Mouse (Mus musculus): ENCODE results near the gene Svip.

The Svip gene

DNA sequence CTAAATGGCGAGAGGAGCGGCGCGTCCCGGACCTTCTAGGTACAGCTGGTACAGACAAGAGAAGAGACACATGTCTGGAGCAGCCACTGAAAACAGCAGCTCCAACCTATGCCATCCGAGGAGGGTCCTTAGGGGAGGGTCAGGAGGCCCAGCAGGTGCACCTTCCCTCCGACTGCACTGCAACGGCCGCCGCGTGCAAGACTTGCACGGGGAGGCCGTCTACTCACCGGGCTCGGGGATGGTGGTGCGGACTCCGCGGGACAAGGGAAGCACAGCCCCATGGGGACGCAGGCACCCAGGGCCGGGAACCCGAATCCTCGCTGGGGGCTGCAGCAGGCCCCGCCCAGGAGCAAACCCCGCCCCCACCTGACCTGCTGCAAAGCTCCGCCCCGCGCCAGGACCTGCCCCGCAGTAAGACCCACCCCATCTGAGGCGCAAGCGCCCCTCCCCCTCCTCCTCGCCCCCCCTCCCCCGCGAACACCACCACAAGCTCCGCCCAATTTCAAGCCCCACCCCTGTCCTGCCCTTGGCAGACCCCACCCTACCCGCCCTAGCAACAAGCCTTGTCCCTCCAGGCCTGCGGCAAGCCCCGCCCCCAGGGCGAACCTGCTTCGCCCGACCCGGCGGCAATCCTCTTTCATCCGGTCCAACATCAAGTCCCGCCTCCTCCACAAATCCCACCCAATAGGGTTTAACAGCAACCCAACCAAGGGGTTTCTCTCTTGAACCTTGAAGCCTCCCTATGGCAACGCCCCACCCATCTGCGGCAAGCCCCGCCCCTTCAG is at the start of gene Svip:
Gene Svip, minus strand, starts transcription at position 508 of the 785 bp plus-strand sequence.
- peak; percentile 86 for DNase-seq (ENCODE audit: low spot score)

DNA sequence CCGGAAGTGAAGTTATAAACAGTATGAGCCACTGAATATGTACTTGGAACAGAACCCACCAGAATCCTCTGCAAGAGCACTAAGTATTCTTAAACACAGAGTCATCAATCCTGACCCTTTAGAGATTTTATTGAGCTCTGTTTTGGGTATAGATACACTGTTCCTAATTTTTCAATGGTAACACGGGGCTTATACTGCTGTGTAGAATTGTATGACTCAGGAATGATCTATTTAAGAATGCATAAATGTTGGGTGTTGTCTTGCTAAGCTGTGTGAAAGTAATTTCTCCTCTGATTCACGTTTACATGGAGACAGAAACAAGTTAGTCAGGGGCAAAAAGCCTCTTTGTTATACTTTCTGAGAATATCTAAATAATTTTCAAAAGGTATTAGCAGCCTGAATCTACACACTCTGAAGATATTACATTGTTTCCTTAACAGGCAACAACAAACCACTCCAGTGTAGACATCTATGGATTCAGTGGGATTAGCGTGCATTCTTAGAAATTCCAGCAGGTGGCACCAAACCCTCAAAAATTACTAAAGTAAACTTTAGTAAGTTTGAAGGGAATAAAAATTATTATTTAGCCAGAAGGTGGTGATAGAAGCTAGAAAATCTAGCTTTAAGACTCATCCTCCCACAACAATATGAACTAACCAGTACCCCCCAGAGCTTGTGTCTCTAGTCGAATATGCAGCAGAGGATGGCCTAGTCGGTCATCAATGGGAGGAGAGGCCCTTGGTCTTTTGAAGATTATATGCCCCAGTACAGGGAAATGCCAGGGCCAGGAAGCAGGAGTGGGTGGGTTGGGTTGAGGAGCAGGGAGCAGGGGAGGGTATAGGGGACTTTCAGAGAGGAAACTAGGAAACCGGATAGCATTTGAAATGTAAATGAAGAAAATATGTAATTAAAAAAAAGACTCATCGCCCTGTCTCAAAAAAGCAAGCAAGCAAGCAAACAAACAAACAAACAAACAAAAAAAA is 32.1 kb upstream of the Svip start:
- DNase-seq (ENCODE audit: low spot score) = no peak

DNA sequence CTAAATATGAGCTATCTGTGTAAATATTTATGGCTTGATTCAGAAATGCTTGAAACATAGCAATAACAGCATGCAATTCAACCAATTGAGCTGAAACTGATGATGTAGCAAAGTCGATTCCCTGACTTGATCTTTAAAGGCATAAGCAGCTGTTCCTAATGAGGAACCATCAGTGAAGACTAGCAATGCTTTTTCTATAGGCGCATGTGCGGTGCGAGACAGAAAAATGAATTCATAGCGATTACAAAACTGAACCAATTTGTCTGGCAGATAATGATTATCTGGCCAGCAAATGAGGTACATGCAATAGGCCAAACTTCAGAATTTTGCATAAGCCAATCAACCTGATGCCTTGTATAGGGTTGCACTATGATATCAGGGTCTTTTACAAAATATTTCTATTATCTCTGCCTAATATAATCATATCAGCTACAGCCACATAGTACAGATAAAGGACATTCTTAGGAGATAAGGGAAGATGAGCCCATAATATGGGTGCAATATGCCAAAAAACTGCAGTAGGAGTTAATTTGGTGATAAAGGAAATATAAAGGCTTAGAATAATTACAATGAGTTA is 18.3 kb upstream of the Svip start:
- DNase-seq (ENCODE audit: low spot score) = no peak

DNA sequence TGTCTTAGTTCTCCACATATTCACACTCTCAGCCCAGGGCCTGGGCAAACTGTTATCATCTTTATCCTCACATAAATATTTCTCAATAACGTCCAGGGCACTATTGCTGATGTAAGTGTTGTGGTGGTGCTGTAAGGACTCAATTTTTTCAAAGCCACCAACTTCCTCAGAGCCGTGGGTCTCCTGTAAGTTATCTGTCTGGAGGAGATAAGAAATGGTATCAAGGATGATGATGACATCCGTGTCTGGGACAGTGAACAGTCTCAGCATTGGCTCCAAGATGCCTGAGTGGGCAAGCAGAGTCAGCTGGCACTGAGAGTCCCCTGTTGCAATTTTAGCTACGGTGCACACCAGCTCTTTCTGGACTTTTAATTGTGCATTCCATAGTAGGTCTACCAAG is 16.2 kb upstream of the Svip start:
- DNase-seq (ENCODE audit: low spot score) = no peak

DNA sequence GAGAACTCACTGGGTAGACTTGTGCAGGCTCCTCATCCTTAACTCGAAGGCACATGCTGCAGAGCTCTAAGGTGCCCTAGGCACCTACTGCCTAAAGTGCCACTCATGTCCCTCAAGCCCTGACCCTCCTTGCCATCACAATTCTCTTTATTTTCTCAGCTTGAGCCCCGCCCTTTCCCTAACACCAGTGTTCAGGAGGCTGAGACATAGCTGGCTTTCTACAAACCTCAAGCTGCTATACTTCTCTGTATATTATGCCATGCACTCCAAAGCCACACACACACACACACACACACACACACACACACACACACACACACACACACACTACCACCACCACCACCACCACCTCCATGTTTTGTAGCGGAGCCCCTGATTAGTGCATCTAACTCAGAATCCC is 9.8 kb upstream of the Svip start, which contains the start of gene 1700015G11Rik:
Gene 1700015G11Rik, minus strand, starts transcription at position 101 of the 400 bp plus-strand sequence.
- no peak for DNase-seq (ENCODE audit: low spot score)

DNA sequence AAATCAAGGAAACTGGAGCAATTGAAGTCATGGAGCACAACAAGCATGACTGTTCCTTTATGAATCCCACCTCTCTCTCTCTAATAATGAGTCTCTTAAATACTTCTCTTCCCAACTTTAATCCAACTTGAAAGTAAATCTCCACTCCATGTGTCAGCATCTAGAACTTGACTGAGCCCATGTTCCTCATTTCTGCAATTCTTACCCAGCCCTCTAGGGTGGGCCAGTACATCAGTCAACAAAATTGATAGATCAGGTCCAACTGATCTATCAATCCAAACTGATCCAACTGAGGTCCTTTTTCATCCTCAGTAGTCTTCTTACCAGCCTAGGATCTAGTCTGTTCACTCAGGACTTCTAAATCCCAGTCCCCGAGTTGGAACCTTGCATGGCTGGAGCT is 9.4 kb upstream of the Svip start:
- no peak for DNase-seq (ENCODE audit: low spot score)

DNA sequence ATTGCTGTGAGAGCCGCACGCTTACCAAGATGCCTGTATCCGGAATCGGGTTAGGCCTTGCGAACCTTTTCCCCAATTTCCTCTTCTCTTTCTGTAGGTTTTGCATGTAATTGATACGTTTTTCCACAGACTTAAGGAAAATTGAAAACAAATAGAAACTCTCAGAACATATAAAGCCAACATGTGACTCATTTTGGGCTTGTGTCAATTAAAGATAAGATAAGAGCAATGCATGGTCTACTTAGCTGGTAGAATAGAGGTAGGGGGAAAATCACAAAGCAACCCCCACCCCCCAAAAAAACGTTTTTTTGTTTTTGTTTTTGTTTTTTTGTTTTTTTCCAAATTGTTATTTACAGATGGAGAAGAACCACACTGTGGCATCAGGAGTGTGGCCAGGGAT is 7.6 kb upstream of the Svip start:
- no peak for DNase-seq (ENCODE audit: low spot score)

DNA sequence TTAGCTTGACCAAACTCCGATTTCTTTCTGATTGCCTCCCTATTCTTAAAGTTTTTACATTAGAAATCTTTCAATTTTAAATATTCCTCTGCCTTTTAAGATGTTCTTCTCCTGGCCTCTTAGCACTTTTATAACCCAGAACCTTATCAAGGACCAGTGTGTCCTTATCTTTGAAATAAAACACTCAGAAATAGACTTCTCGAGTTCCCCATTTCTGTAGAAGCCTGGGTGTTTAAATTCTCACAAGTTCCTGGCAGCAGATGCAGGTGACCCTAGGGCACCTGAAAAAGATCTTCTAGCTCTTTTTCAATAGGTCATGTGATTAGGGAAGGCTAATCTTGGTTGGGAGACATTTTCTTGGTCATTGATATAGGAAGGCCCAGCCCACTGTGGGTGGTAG is 1.3 kb upstream of the Svip start:
- DNase-seq (ENCODE audit: low spot score) = no peak

DNA sequence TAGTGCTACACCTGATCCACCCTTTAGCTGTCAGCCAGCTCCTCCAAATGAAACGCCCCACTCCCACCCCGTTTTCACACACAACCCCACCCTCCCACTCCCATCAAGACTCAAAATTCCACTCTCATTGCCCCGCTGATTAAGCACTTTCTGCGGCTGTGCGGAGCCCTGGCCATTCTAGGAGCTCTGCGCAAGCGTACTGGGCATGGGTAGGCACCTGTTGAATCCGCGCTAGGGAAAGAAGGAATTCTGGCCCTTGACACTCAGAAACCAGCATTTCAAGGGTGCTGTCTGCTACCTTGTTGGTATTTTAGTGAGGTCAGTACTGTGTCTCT is 445 bp upstream of the Svip start:
- no peak for DNase-seq (ENCODE audit: low spot score)

DNA sequence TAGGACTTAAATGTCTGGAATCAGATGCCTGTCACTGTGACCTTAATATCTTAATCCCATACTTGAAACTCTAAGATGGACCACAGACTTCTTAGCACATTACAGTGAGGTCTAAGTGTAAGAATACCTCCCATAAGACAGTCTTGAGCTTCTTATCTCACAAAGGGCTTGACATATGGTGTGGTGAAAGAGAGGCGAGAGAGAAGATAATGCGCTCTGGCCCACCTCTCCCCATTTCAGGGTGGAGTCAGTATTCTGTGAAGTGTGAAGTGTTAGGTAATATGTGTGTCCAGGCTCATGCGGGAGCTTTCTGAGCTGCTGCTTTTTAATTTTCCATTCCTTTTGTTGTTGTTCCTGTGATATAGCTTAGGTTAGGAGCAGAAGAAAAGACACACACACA is 14.8 kb downstream of the Svip start:
- DNase-seq (ENCODE audit: low spot score) = no peak

DNA sequence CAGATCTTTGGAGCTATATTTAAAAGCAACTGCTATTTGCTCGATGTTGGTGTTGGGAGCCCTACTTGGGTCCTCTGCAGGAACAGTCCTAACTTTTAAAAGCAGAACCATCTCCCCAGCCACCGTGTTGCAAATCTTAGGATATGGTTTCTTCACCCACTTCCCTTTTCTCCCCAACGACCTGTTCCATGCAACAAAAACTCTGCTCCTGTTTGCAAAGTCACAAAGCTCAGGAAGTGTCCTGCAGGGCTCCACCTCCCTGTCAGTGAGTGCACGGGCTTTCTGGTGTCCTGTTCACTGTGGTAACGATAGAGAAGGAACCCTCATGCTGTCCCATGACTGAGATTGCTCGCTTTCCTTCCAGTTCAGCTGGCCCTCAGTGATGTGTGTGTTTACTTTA is 18.9 kb downstream of the Svip start:
- no peak for DNase-seq (ENCODE audit: low spot score)

DNA sequence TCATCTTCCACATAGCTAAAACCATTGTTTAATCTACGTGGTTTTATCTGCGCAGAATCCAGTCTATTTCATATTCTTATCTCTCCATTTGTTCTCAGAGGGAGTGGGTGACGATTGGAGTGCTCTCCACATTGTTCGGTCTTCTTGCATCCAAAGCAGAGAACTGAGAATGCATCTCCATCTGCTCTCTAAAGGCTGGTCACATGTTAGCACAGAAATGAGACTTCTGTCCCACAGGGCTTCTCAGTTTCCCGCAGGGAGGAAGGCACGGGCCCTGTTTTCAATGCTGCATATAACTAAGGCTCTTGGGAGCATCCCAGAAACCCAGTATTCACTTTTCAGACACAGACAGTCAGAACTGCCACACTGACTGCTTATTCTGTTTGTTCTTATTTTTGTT is 20.1 kb downstream of the Svip start:
- DNase-seq (ENCODE audit: low spot score) = no peak

DNA sequence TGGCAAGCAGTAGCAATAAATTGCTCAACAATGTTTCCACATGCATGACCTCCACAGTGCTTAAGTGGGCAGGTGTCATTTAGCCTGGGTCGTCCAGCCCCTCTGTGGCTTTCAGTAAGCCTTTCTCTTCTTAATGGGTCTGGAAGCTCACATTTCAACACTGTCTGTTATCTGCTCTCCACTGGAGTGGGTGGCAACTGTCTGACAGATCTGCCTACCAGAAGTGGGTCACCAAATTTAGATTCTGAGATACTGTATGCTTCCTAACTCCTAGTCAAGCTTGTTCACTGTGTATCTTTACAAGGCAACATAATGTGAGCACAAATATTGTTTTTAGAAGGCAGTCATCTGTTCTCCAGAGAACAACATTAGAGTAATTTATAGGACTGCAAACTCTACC is 23.5 kb downstream of the Svip start:
- DNase-seq (ENCODE audit: low spot score) = no peak

DNA sequence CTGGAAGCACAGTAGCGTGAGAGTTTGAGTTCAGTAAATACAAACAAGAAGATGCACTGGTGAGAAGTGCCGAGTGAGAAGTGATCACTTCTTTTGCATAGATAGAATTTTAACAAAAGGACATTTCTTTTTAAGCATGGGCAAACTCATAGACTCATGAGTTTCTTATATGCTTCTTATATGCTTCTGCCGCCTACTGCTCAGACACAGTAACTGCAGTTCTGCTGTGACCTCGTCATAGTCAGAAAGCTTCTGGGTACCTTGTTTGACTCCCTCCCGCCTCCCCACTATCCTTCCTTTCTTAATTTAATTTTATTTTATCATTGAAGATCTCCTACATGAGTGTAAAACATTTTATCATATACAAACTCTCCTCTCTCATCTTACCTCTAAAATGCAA is 26.5 kb downstream of the Svip start:
- DNase-seq (ENCODE audit: low spot score) = no peak

DNA sequence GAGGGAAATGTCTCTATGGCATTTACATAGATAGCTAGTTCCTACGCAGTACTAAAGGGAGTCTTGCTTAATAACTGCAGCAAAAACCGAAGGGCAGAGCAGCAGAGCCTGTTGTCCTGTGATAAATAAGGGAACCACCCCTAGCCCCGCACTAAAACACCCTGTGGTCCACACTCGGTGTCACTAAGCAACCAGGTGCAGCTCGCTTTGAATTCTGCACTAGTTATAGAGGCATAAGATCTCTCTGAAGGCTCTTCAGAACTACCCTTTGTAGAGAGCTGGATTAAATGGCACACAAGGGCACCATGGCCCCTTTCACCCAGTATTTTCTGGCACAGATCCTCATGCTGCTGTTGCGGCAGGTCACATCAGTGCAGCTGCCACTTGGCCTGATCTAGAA is 30.6 kb downstream of the Svip start:
- DNase-seq (ENCODE audit: low spot score) = no peak

DNA sequence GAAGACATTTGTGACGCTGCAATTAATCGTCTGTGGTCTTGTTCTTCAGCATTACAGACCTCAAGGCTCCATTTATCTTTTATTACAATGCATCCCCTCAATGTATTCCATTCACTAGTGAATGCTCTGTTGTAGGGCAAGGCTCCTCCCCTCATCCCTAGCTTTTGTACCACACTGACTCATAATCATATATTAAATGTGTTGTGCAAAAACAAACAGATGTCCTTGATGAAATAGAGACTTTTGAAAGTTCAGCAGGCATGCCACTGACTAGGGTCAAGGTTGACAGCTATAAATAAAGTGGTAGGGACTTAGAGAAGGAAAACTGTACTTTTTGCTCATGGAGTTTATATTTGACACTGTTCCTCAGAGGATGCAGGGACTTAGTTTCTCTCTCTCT is 32.3 kb downstream of the Svip start:
- no peak for DNase-seq (ENCODE audit: low spot score)

DNA sequence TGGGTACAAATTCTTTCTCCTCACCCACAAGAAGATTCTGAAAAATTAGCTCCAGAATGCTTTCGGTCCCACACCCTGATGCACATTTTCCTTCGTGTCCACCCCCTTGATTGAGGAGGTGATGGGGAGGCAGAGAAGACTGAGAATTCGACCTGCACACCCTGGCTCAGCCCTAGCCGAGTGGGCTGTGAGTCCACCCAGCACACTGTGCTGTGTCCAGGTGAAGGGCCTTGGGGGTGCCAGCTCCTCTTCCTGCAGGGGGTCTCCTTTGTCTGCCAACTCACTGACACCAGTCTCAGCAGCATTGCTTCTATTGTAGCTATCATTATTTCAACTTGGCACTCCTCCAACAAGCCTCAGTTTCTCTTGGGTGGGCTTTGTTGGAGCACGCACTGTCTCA is 32.7 kb downstream of the Svip start:
- no peak for DNase-seq (ENCODE audit: low spot score)

DNA sequence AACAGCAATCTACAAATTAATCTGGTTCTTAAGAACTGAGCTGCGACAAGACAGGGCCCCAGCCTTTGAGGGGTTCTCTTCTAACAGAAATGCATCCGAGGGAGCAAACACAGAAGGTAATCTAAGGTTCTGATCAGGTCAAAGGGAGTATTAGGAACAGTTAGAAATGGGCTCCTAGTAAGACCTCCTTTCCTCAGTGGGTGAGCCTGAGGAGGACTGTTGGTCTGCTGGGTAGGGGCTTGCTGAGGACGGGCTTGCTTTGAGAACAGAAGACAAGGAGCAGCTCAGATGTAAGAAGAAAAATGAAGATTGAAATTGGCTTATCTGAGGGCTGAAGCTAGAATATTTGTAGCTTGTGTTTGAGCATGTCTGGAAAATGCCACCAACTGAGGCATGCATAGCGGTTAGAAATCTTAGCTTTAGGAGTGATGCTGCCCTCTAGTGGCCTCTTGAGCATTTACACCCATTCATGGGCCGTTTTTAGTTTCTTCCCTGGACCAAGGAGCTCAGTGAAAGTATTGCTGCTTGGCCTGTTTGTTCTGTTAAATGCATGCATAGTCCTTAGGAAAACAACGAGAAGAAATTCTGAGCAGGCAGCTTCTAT is 33.5 kb downstream of the Svip start:
- DNase-seq (ENCODE audit: low spot score) = peak; percentile 8

DNA sequence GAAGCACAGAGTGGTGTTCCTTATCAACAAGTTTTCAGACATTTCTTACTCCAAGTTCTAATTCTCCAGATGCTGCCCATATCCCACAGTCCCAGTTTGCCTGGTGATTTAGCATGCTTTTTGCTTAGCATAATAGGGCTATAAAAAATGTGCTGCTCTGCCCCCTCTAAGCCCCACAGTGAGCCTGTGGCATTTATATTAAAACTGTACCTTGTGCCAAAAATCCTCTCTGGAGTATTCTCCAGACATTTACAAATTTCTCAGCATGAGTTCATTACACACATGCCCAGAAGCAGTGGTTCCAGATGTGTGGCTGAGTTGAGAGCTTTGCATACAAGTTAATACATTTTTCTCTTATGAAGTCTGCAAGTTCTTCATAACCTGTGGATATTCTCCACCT is 36.4 kb downstream of the Svip start:
- no peak for DNase-seq (ENCODE audit: low spot score)

DNA sequence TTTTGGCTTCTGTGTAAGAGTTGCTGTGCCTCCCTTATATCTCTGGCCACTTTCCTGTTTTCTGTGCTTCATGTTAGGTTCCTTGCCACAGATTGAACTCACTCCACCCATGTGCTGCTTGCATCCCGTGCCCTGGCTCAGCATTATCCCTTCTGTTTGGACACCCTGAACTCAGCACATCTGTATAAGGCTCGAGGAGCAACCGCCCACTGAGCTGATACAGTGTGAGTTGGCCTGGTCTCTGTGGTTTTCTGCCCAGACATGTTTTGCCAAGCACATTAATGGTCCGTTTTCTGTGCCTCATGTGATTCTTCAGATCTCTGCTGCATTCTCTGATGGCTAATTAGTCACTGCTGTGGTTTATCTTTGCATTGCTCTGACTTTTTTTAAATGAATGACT is 38.2 kb downstream of the Svip start:
- no peak for DNase-seq (ENCODE audit: low spot score)

DNA sequence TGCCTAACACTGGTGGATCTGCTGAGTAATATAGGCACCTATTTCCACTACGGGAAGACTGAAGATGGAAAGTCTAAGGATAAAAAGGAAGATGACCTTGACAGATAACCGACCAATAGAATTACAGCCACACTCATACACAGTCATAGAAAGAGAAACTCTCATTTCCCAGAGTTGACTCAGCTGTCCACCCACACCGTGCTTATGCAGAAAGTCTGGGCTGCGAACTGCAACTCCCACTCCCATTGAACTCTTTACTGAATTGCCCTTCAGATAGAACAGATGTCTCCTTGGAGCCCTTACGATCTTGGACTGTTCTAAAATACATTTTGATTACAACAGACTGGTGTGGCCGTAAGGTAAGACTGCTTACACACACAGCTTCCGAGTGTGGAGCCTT is 41.1 kb downstream of the Svip start:
- no peak for DNase-seq (ENCODE audit: low spot score)

DNA sequence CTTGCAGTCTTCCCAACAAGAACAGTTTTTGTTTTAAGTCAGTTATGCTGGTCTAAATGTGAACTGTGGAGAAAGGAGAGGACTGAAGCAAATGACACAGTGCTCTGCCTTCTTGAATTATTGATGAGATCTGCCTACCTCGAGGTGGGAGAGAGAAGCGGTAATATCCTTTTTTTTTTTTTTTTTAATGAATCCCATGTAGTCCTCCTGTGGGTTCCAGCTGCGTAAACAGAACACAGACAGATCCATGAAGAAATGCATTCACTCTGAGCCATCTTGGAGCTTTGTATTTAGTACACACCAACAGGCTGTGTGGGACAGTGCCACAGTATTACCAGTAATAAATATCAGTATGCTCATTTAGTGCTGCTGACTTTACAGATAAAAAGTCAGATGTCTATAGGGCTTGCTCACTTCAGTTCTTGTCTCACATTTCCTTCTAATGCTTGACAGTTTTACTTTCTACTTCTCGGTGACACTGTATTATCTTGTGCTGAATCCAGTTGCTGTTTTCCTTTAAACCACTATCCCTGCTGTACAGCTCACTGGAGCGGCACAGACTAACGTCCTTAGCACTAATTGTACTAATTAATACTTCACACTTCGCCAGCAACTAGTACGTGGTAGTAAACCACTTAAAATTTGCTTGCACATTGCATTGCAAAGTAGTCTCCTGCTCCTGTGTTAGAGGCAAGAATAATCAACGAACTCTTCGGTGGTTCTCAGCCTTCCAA is 43.4 kb downstream of the Svip start:
- DNase-seq (ENCODE audit: low spot score) = no peak
